Mouse (Mus musculus) kidney, postnatal 36 days (tissue): ENCODE results near the gene Car1.
"Not testable (repeated sequence)": the region's sequence is repeated elsewhere in the genome, so short reads cannot be mapped to it uniquely, and the experiment has no call there.

ENCODE experiments used
- DNase-seq, 2 experiments: peaks; one replicate each; pipeline ENCODE4 v3.0.0; 2021 to 2022; ENCODE audit warnings: mixed read lengths in 2 of 2

Gene Car1

DNA sequence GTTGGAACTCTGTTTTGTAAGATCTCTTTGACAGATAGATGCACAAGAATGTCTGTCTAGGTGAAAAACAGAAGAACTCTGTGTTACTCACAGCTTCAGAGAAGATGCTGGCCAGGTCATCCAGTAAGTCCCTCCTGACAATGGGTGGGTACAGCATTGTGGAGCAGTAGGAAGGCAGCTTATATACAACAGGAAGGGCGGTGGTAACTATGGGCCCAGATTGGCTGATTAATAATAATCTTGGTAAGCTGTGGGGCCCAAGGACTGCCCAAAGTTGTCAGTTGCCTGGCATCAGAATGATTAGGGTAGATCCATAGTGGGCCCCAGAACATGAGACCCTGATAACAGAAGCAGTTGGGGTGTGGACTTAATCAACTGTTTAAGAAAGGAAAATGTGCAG lies at the start of gene Car1:
Gene Car1 (minus strand): TSS at position 158 of the 400 bp plus-strand sequence.
- DNase-seq: no peak

DNA sequence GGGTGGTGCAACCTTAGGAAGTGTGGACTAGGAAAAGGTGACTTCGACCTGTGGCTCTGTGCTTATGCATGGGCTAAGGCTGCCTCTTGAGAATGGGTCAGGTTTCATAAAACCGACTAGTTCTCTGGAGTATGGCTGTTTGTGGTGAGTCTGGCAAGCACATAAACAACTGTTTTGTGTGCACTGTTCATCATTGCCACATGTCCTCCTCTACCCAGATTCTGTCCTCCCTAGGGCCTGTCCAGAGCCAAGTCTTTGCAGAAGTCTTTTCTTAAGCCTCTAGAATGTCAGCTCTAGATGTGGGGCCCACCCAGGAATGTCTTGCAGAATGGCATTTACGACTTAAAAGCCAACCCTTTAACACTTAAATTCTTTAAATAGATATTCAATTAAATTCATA lies 49.7 kb upstream of the Car1 start:
- DNase-seq: no peak

DNA sequence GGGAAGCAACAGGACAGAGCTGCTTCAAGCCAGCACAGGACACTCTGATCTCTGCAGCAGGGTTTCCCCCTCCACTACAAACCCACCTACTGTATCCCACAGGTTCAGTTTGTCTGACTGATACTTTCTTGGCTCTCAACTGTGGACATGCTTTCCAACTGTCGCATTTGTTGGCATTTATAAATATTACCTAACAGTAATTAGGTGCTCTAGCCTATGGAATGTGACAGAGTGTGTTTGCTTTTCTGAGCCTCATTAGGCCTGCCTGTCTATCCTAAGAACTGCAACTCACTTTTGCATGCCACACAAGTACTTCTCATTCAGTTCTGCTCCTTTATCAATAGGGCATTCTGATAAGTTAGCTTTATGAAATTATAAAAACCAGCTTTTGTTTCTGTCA lies 46.3 kb upstream of the Car1 start:
- DNase-seq: no peak

DNA sequence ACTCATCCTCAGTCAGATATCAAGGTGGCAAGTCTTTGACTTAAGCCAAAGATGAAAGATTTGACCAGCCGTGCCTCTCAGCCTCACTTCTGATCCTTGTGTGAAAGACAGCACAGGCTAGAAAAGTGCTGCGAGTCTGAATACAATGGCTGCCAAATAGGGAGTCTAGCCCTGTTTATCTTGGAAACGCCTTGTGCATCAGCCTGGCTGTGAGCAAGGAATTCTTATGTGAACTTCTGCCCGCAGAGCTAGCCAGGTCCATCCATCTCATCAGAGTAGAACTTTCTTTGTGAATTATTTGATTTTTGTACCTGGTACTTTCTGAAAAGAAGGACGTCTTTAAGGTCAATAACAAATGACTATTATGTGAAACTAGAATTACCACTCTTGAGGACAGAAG lies 45.8 kb upstream of the Car1 start:
- DNase-seq: no peak

DNA sequence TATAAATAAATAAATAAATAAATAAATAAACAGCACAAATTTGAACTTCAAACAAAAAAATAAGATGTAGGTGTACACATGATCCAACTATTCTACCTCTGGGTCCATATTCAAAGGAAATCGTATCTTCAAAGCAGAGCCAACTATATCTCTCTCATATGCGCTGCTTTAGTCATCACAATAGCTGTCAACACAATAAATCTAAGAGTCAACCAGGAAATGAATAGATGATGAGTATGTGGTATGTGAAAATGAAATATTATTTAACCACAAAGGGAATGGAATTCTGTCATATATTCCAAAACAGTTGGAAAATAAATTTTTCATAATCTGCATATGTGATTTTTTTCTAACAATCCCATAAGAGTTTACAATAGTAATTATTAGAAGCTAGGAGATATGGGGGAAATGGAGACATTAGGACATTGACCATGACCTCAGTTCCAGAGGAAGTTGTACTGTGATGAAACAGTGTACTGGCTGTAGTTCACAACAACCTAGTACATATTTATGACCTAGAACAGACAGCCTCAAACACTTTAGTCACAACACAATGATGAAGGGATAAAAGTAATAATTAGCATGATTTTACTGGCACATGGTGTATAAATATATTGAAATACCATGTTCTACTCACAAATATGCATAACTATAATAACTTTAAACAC lies 40.6 kb upstream of the Car1 start:
- DNase-seq: no peak

DNA sequence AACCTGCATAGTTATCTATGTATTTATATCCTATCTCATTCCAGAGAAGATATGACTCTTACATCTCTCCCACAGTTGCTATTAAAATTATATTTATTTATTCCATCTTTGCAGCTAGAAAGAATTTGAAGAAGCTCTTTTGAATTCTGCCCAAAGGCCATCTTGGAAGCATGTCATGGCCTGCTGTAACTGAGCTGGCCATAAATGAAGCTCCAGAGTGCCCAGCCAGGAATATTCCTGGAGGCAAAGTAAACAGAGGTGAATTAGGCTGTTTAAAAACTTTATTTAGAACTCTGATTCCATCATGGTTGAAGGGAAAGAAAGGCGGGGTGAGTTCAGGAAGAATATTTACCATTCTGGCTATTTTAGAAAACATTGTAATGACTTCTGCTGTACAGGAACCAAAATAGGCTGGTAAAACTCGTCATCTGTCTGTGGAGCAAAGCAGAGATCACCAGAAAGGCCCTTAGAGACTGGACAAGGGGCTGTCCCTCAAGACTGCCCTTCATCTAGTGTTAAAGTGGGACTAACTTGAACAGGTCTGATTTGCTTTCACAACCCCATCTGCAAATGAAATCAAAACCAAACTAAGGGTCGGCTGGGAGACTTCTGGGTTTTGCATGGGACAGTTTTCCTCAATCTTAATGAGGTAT lies 31.4 kb upstream of the Car1 start:
- DNase-seq: no peak

DNA sequence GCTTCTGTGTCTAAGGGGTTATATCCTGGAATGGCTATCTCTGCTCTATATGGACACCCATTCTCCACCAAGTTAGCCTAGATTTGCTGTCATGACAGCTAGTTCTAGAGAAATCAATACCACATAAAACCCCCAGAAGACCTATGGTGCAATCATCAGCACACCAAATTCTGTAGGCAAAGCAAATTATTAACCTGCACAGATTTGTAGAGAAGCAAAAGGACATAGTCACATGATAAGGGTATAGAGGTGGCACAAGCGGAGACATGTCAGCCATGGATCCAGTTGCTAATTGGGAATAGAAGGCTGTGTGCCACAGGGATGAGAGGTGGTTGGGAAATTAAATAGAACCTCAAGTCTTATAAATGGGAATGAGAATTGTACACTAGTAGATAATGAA lies 30.8 kb upstream of the Car1 start:
- DNase-seq: no peak

DNA sequence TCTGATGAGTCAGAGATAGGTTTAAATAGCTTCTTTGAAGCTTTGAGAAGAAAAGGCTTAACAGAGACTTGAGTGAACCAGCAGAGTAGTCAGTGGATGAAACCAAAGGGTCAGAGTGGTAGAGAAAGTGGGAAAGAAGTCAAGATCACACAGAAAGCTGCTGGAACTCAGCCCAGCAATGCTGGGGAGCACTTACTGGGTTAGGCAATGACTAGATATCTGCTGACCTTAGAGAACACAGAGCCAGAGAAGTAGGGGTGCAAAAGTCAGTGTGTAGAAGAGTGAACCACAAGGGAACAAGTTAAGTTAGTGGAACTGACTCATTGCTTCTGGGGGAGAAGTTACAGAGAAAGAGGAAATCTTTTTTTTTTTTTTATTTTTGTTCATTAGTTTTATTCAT lies 24.6 kb upstream of the Car1 start:
- peak; percentile 81 to 87 for DNase-seq

DNA sequence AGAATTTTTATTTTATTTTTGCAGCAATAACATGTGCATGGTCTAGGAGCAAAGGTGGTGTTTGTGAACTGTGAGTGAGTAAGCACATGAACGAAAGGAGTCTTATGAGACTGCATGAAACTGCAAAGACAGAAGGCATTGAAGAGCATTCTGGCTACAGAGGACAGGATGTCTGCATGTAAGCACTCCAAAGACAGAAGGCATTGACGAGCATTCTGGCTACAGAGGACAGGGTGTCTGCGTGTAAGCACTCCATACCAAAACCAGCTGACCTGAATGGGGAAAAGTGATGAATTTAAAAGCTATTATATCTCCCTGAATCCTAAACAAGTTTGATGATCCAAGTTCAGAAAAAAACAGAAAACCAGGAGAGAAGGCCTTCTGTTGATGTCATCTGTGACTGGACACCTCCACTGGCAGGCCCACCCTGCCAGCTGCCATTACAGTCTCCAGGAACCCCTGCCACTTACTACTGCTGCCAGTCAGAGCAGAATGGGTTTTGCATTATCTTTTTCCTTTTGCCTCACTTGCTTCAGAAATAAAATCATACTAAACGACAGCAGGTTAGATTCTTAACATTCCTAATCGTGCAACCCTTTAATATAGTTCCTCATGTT lies 23.2 kb upstream of the Car1 start:
- DNase-seq: no peak

DNA sequence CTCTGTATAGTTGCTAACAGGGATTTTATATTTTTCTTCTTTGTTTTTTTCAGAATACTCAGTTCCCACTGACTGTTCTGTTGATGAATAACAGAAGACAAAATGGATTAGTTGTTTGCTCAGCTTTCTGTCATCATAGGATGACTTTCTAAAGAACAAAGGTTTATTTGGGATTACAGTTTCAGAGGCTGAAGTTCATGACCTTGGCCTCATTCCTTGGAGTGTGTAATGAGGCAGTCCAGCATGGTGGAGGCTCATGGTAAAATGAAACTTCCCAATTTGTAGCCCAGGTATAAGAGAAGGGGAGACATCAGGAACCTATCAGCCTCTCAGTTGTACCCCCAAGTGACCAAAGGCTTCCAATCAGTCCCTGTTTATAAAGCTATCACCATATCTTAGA lies 20.7 kb upstream of the Car1 start:
- peak; percentile 42 to 59 for DNase-seq

DNA sequence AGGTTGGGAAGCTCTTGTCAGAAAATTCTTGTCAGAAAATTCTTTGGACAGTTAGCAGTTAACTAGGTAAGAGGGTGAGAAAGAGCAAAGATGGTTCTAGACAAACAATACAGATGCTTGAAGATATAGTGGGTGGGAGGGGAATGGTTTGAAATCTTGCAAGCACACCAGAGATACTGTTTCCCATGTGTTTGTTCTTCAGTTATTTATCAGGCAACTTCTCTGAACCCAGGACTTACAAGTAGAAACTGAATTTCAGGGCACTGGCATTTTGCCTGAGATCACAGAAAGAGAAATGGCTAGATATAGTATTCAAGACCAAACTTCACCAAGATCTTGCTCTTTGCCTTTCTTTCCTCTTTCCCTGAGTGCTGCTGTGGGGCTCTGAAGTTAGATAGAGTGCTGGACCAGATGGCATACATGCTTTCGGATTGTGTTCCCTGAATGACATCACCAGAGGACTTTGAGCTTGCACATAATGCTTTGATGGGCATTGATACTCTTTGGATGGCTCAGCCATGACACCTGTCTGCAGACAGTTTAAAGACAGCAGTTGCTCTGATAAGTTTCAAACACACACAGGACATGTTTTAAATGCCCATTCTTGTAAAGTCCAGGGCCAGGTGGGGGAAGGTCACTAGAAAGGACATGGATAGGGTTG lies 11.8 kb upstream of the Car1 start:
- no peak for DNase-seq

DNA sequence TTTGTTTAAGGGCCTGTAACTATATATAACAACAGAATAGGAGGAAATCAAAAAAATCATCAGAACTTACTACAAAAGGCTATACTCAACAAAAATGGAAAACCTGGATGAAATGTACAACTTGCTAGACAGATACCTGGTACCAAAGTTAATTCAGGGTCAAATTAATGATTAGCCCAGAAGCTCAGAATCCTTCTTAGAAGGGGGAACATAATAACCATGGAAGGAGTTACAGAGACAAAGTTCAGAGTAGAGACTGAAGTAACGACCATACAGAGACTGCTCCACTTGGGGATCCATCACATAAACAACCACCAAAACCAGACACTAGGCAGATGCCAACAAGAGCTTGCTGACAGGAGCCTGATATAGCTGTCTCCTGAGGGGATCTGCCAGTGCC lies 7.2 kb upstream of the Car1 start:
- peak; percentile 17 to 47 for DNase-seq

DNA sequence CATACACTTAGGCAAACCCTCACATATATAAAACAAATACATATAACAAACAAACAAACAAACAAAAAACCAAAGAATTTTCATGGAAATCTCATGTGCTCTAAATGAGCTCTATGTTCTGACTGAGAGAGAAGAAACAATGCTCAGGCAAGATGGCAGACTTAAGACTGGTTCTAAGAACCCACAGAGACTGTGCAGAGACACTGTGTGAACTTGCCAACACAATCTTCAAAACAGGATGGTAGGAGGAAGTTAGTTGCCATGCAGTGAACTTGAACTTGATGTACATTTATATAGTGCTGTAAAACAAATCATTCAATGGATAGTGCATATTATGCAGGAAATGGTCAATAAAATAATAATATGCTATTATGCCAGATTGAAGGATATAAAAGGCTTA lies 1.5 kb downstream of the Car1 start:
- no peak for DNase-seq

DNA sequence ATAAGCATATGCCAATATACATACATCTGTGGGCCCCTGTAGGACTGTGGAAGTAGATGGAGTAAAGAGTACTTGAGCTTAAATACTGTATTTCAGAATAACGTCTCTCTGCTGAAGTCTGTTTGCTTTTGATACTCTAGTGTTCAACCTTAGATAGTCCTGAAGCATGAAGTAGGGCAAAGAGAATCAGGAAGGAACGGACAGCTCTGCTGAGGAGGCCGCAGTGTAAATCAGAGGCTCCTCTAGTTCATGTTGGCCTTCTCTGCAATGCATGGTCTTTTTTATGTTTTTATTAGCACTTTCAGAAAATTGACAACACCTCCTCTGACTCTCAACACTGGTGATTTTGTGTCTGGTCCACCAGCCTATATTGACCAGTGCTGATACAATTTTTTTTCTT lies 2.2 kb downstream of the Car1 start:
- no peak for DNase-seq

DNA sequence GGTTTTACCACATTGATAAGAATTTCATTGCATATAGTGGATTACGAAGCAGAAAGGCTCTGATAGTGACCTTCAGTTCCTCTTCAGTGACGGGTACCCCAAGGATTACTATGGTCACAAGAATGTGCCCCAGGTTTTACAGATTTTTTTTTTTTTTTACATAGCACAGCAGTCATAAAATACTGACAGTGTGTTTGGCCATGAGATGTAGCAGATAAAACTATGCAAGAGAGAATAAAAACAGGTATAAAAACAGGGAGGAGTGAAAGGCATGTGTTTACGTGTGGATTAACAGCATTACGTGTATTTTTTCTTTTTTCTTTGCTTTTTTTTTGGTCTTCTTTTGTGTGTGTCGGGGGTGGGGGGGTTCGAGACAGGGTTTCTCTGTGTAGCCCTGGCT lies 3.3 kb downstream of the Car1 start:
- DNase-seq: no peak

DNA sequence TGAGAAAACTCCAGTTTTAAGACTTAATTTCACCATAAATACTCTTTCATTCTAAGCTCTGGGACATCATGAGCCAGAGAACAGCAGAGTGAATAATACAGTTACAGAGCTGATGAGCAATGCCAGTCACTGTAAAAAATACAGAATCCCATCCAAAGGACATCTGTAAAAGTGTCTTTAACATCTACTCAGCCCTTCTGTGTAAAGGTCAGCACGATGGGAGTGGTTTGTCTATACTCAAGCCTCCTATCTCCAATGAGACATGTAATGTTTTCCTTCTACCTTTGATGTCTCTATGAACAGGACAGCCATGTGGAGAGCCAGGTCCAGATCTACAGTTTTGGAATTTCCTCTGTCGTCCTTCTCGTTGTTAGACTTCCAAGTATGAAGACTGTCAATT lies 11.1 kb downstream of the Car1 start:
- no peak for DNase-seq

DNA sequence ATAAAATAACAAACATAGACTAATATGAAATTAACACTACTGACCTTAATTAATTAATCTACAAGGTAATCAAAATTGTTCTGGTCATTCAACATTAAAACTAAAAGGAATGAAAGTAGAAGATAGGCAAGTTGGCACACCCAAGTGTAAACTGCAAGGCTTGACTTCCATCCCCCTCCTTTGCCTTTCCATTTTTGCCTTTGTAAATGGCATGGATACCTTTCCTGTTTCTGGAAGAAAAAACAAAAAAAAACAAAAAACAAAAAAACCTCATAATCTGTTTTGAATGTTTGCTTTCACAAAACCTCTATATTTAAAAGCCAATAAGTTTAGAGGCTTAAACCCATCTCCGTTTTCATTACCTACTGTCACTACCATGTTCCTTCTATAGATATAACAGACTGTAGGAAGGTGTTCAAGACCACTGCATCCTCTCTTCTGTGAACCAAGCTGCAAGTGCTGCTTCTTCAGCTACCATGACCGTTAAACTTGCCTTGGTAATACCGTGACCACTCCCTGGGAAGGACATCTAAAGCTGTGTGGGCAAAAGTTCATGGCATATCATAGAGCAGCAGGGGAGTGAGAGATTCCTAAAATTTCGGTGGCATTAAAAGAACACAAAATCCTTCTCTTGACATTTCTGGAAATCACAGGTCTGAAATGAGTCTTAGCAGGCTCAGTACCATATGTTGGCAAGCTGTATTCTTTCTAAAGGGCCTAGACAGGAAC lies 12.7 kb downstream of the Car1 start:
- DNase-seq: no peak

DNA sequence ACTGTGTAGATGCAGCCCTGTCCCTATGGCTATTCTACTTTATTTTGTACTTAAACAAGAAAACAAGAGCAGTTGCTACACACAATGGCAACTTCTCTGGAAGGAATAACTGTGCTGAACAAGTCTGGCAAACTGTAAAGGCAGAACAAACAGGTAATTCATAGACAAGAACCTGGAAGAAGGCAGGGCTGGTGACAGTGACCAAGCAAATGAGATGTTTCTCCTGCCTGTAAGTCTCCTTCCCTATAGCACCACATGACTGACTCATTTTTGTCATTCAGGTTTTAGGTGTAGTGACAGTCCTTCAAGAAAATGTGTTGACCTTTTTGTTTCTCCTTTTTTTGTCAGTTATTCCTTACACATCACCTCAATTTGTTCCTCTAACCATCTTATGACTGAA lies 16.1 kb downstream of the Car1 start:
- DNase-seq: no peak

DNA sequence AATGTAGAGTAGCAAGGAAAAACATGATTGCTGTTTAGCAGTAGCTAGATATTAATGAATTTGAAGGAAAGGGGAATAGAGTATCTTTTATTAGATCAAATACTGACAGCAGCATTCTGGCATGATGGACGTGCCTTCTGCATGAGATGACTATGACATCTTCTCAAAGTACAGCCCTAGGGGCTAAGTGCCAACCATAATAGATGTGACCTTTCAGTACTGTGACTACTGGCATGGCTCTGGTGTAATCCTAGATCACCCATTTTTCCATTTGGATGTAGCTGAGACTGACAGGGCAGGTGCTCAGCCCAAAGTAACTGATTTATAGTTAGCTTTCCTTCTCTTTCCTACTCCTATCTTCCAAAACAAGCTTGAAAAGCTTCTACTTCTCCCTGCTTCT lies 20.6 kb downstream of the Car1 start:
- peak in 1 of 2 experiments; percentile 14 for DNase-seq

DNA sequence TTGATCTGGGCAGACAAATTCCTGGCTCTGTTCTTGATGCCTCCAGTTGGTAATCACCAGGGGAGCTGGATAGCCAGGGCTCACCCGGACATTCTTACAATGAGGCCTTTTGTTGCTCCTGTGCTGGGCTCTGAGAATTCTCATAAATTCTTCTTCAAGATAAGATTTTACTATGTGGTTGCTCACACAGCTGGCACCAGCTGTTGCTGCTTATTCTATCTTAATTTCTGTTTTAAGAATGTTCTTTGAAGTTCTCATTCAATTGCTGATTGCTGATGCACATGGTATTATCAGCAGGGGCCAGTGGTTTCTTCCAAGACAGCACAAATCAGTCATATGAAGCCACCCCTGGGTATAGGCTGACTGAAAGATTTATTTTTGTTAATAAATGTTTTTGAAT lies 21.0 kb downstream of the Car1 start:
- peak; percentile 33 to 39 for DNase-seq

DNA sequence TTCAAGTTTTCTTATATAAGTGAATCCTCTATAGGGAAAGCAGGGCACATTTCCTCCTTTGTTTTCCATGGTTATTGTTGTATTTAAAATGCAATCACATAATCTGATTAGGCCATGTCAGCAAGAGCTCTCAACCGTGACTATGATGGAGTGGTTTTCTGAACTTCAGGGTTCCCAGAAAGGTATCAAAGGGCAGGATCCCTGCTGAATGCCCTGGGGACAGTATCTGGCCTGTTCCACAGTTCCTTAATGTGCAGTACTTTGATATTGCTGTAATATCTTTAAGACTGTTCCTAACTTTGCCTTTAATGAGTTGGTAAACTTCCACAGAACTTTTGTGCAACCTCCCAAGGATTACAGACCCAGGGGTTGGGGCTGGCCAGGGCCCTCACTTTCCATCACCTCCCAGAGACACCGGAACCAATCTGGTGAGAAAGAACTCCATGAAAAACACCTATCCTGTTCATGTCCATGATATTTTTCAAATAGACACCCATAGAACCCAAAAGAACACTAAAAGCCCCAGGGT lies 21.6 kb downstream of the Car1 start:
- DNase-seq: peak; percentile 26 to 34

DNA sequence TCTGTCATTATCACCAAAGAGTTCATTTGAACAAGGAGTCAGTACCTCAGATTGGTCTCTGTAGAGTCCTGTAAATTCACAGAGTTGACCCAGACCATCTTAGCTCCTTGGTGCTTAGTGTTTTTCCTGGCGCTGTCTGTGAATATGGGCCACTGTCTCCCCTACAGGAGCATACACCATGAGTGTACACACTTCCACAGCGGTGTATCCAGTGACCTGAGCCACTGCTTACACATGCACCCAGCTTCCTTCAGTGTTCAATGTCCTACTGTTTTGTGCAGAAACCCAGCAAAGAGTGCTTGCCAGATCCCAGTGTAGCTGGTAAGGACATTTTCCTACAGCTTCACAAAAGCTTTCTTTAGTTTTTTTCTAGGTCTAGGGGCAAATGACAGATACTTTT lies 22.8 kb downstream of the Car1 start:
- no peak for DNase-seq

DNA sequence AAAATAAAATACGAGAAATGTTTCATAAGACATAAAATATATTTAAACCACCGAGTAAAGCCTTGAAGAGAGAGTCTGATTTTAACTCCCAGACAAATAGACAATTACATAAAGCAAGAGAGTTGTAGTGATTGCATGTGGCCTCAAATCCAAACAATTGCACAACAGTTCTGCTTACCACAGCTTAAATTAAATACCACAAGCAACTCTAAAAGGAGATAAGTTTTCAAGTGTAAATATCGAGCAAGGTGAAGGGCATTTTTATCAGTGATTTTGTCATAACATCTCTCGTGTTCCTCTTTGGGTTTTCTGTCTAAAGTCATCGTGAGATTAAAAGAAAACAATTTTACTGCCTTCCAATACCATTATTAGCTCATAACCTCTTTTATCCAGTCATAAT lies 25.0 kb downstream of the Car1 start:
- not testable (repeated sequence) for DNase-seq
